Mouse (Mus musculus) hindbrain, embryonic 13.5 days (tissue): ENCODE measurements at regions not wholly inside any gene's neighbourhood (a gene's known extent, or its start where the extent isn't known, plus 50 kb on each side); places are given as distances from the start of the nearest gene placed in this dataset.
A peak's percentile ranks its signal among the peaks of the same experiment; 100 is the strongest.

ENCODE experiments used
- ATAC-seq: fragments of 200-750 bp; cut with Nextera tagmentation; 2 replicates; pipeline ENCODE4 v1.8.0; 2017; ENCODE audit warnings: moderate TSS enrichment; ENCODE audit not compliant: low FRiP score
- H3K27ac ChIP-seq: fragments of 300-500 bp; sonication (generic); 2 replicates; pipeline ENCODE4 v1.5.1; 2015; ENCODE audit warnings: inconsistent platforms, mild to moderate bottlenecking, moderate library complexity
- H3K27me3 ChIP-seq: fragments of 300-500 bp; sonication (generic); 2 replicates; pipeline ENCODE4 v1.6.1; 2015; ENCODE audit warnings: mild to moderate bottlenecking, inconsistent platforms
- H3K36me3 ChIP-seq: fragments of 300-500 bp; sonication (generic); 2 replicates; pipeline ENCODE4 v1.6.1; 2015; ENCODE audit warnings: mild to moderate bottlenecking, inconsistent platforms
- H3K4me1 ChIP-seq: fragments of 300-500 bp; sonication (generic); replicated peaks from 2 replicates; pipeline ENCODE4 v1.6.1; 2015; ENCODE audit warnings: inconsistent platforms
- H3K4me2 ChIP-seq: fragments of 300-500 bp; sonication (generic); 2 replicates; pipeline ENCODE4 v1.6.1; 2015; ENCODE audit warnings: inconsistent platforms, mild to moderate bottlenecking, moderate library complexity
- H3K4me3 ChIP-seq: fragments of 300-500 bp; sonication (generic); 2 replicates; pipeline ENCODE4 v1.5.1; 2015; ENCODE audit warnings: mild to moderate bottlenecking, inconsistent platforms
- H3K9ac ChIP-seq: fragments of 300-500 bp; sonication (generic); 2 replicates; pipeline ENCODE4 v1.6.1; 2015; ENCODE audit warnings: mild to moderate bottlenecking, inconsistent platforms
- H3K9me3 ChIP-seq: fragments of 300-500 bp; sonication (generic); 2 replicates; pipeline ENCODE4 v1.6.1; 2016; ENCODE audit warnings: inconsistent platforms
- WGBS: fragments of 180-500 bp; shearing (Covaris S2); methylation state at CpG from one replicate; pipeline ENCODE4 v1.1.7; 2015; 5-methylcytosine and 5-hydroxymethylcytosine counted together

GRCm38 (mm10) chr14:71129771-71130211, 530.2 kb upstream of the Fam160b2 start:
- WGBS = 85% methylated on average over 4 of the region's 4 CpGs
- H3K27ac ChIP-seq = no peak overlapping the region
- no peaks in the 10 kb centered on the region for H3K36me3 ChIP-seq
- no peaks in the 10 kb centered on the region for H3K27me3 ChIP-seq
- no peaks in the 10 kb centered on the region for H3K9me3 ChIP-seq
- peaks cover 7% of the 10 kb centered on the region; the same call in 1 of the 2 replicates for H3K4me1 ChIP-seq
- no peak for ATAC-seq
- H3K9ac ChIP-seq = no peak overlapping the region
- H3K4me3 ChIP-seq = no peak overlapping the region
- H3K4me2 ChIP-seq = no peak overlapping the region

- H3K27me3 ChIP-seq = no peaks in the 10 kb centered on the region
- H3K4me2 ChIP-seq = no peak overlapping the region
- H3K36me3 ChIP-seq = no peaks in the 10 kb centered on the region
- H3K27ac ChIP-seq = no peak overlapping the region
- no peak overlapping the region for H3K4me3 ChIP-seq
- peaks cover 7% of the 10 kb centered on the region; the same call in 1 of the 2 replicates for H3K4me1 ChIP-seq
- H3K9me3 ChIP-seq = no peaks in the 10 kb centered on the region
- WGBS = 80% methylated on average over 3 of the region's 3 CpGs
- H3K9ac ChIP-seq = no peak overlapping the region
- ATAC-seq = no peak
Measured at GRCm38 (mm10) chr14:71128495-71128894, 528.9 kb upstream of the Fam160b2 start.

- 78% methylated on average over 7 of the region's 7 CpGs for WGBS
- Histone ChIP-seq H3K27me3 (no peaks in the 10 kb centered on the region), H3K36me3 (no peaks in the 10 kb centered on the region), H3K4me1 (peaks cover 11% of the 10 kb centered on the region), H3K4me3 (no peak overlapping the region), H3K9ac (no peak overlapping the region), H3K4me2 (no peak overlapping the region), H3K9me3 (no peaks in the 10 kb centered on the region), H3K27ac (no peak overlapping the region)
- no peak for ATAC-seq
Measured at GRCm38 (mm10) chr14:71118681-71119080, 519.0 kb upstream of the Fam160b2 start.

GRCm38 (mm10) chr14:71115798-71116432, 516.3 kb upstream of the Fam160b2 start:
- WGBS = 57% methylated on average over 3 of the region's 3 CpGs
- Histone ChIP-seq H3K36me3 (no peaks in the 10 kb centered on the region), H3K27me3 (no peaks in the 10 kb centered on the region), H3K9ac (no peak overlapping the region), H3K4me2 (no peak overlapping the region), H3K9me3 (no peaks in the 10 kb centered on the region), H3K4me1 (peaks cover 11% of the 10 kb centered on the region), H3K27ac (peak overlapping the region; percentile 64), H3K4me3 (no peak overlapping the region)
- peak; percentile 48; the same call in 1 of the 2 replicates for ATAC-seq

GRCm38 (mm10) chr14:71115095-71115797, 515.6 kb upstream of the Fam160b2 start:
- H3K9me3 ChIP-seq = no peaks in the 10 kb centered on the region
- H3K36me3 ChIP-seq = no peaks in the 10 kb centered on the region
- WGBS = 63% methylated on average over 8 of the region's 8 CpGs
- H3K4me1 ChIP-seq = peaks cover 11% of the 10 kb centered on the region
- H3K9ac ChIP-seq = no peak overlapping the region
- no peak overlapping the region for H3K4me2 ChIP-seq
- no peaks in the 10 kb centered on the region for H3K27me3 ChIP-seq
- H3K4me3 ChIP-seq = no peak overlapping the region
- ATAC-seq = peak; percentile 85
- peak overlapping the region; percentile 56 for H3K27ac ChIP-seq

- no peak for ATAC-seq
- Histone ChIP-seq H3K4me1 (peaks cover 11% of the 10 kb centered on the region), H3K27me3 (no peaks in the 10 kb centered on the region), H3K27ac (no peak overlapping the region), H3K4me3 (no peak overlapping the region), H3K9me3 (no peaks in the 10 kb centered on the region), H3K36me3 (no peaks in the 10 kb centered on the region), H3K9ac (no peak overlapping the region), H3K4me2 (no peak overlapping the region)
Measured at GRCm38 (mm10) chr14:71113198-71113597, 513.6 kb upstream of the Fam160b2 start.

GRCm38 (mm10) chr14:71104617-71105016, 505.0 kb upstream of the Fam160b2 start:
- Histone ChIP-seq H3K4me2 (no peak overlapping the region), H3K27ac (no peak overlapping the region), H3K4me3 (no peak overlapping the region), H3K9me3 (no peaks in the 10 kb centered on the region), H3K4me1 (no peaks in the 10 kb centered on the region), H3K27me3 (no peaks in the 10 kb centered on the region), H3K36me3 (no peaks in the 10 kb centered on the region), H3K9ac (no peak overlapping the region)
- ATAC-seq = no peak

GRCm38 (mm10) chr14:71103955-71104354, 504.3 kb upstream of the Fam160b2 start:
- Histone ChIP-seq H3K9ac (no peak overlapping the region), H3K4me3 (no peak overlapping the region), H3K4me2 (no peak overlapping the region), H3K27me3 (no peaks in the 10 kb centered on the region), H3K4me1 (no peaks in the 10 kb centered on the region), H3K36me3 (no peaks in the 10 kb centered on the region), H3K27ac (no peak overlapping the region), H3K9me3 (no peaks in the 10 kb centered on the region)
- ATAC-seq = no peak
- 88% methylated on average over 5 of the region's 5 CpGs for WGBS

- Histone ChIP-seq H3K4me1 (no peaks in the 10 kb centered on the region), H3K36me3 (no peaks in the 10 kb centered on the region), H3K27me3 (no peaks in the 10 kb centered on the region), H3K27ac (no peak overlapping the region), H3K9me3 (no peaks in the 10 kb centered on the region), H3K4me3 (no peak overlapping the region), H3K9ac (no peak overlapping the region), H3K4me2 (no peak overlapping the region)
- WGBS = 73% methylated on average over 7 of the region's 7 CpGs
- no peak for ATAC-seq
Measured at GRCm38 (mm10) chr14:71095661-71096422, 496.2 kb upstream of the Fam160b2 start.

GRCm38 (mm10) chr14:71092626-71093326, 493.1 kb upstream of the Fam160b2 start:
- no peak overlapping the region for H3K9ac ChIP-seq
- H3K36me3 ChIP-seq = no peaks in the 10 kb centered on the region
- no peaks in the 10 kb centered on the region for H3K27me3 ChIP-seq
- no peak overlapping the region for H3K27ac ChIP-seq
- ATAC-seq = no peak
- no peaks in the 10 kb centered on the region for H3K9me3 ChIP-seq
- H3K4me3 ChIP-seq = no peak overlapping the region
- 70% methylated on average over 8 of the region's 8 CpGs for WGBS
- H3K4me2 ChIP-seq = no peak overlapping the region
- H3K4me1 ChIP-seq = no peaks in the 10 kb centered on the region

GRCm38 (mm10) chr14:71085721-71086120, 486.1 kb upstream of the Fam160b2 start:
- Histone ChIP-seq H3K4me3 (no peak overlapping the region), H3K36me3 (no peaks in the 10 kb centered on the region), H3K9me3 (no peaks in the 10 kb centered on the region), H3K9ac (no peak overlapping the region), H3K27me3 (no peaks in the 10 kb centered on the region), H3K4me1 (no peaks in the 10 kb centered on the region), H3K4me2 (no peak overlapping the region), H3K27ac (no peak overlapping the region)
- ATAC-seq = no peak
- WGBS = 89% methylated on average over 3 of the region's 3 CpGs

GRCm38 (mm10) chr14:71082327-71082726, 482.7 kb upstream of the Fam160b2 start:
- Histone ChIP-seq H3K4me2 (no peak overlapping the region), H3K9me3 (no peaks in the 10 kb centered on the region), H3K4me1 (no peaks in the 10 kb centered on the region), H3K4me3 (no peak overlapping the region), H3K9ac (no peak overlapping the region), H3K27ac (no peak overlapping the region), H3K27me3 (no peaks in the 10 kb centered on the region), H3K36me3 (no peaks in the 10 kb centered on the region)
- no peak for ATAC-seq
